Mouse (Mus musculus): ENCODE results near the gene Krt33a. TPM values are rescaled to one million over a fixed set of nuclear protein-coding genes. Genes with fewer than 3 reads are reported as not detected.

Krt33a gene
- polyA plus RNA-seq (2012; rRNA removed) = not detected in 2 replicates

GRCm38 (mm10) chr11:100016112-100016511 is at the start of gene Krt33a:
TSS of gene Krt33a (minus strand) at chr11:100016212.

GRCm38 (mm10) chr11:100050451-100050850 is 34.4 kb upstream of the Krt33a start, which contains the start of gene Krt31:
TSS of gene Krt31 (minus strand) at chr11:100050551.

GRCm38 (mm10) chr11:100041454-100041853 is 25.4 kb upstream of the Krt33a start, which contains the start of gene Krt34:
TSS of gene Krt34 (minus strand) at chr11:100041554.

GRCm38 (mm10) chr11:100029768-100030167 is 13.8 kb upstream of the Krt33a start, which contains the start of gene Krt33b:
TSS of gene Krt33b (minus strand) at chr11:100029868.

GRCm38 (mm10) chr11:99993620-99994383 is 22.2 kb downstream of the Krt33a start, which contains the start of gene Krtap17-1:
TSS of gene Krtap17-1 (minus strand) at chr11:99993994.

GRCm38 (mm10) chr11:99986180-99986647 is 29.8 kb downstream of the Krt33a start, which contains the start of gene Krtap16-1:
TSS of gene Krtap16-1 (minus strand) at chr11:99986597.

GRCm38 (mm10) chr11:99978953-99979352 is 37.1 kb downstream of the Krt33a start, which contains the start of gene Krtap29-1:
TSS of gene Krtap29-1 (minus strand) at chr11:99979053.

Other genes starting within 250 kb of the Krt33a start
- not detected in 2 replicates for gene Gm11595, start 243.3 kb downstream of the Krt33a start, polyA plus RNA-seq (2012; rRNA removed)
- not detected in 2 replicates for gene Krtap4-8, start 235.5 kb downstream of the Krt33a start, polyA plus RNA-seq (2012; rRNA removed)
- not detected in 2 replicates for gene Krtap4-9, start 231.0 kb downstream of the Krt33a start, polyA plus RNA-seq (2012; rRNA removed)
- not detected in 2 replicates for gene Gm11596, start 222.7 kb downstream of the Krt33a start, polyA plus RNA-seq (2012; rRNA removed)
- gene Gm11569, start 217.3 kb downstream of the Krt33a start, polyA plus RNA-seq (2012; rRNA removed) = not detected in 2 replicates
- gene Gm11554, start 211.8 kb downstream of the Krt33a start, polyA plus RNA-seq (2012; rRNA removed) = not detected in 2 replicates
- not detected in 2 replicates for gene Krtap4-13, start 206.3 kb downstream of the Krt33a start, polyA plus RNA-seq (2012; rRNA removed)
- gene Gm11564, start 200.5 kb downstream of the Krt33a start, polyA plus RNA-seq (2012; rRNA removed) = not detected in 2 replicates
- not detected in 2 replicates for gene 2300003K06Rik, start 178.1 kb downstream of the Krt33a start, polyA plus RNA-seq (2012; rRNA removed)
- not detected in 2 replicates for gene Krtap4-16, start 164.6 kb downstream of the Krt33a start, polyA plus RNA-seq (2012; rRNA removed)
- not detected in 2 replicates for gene Gm11568, start 158.3 kb downstream of the Krt33a start, polyA plus RNA-seq (2012; rRNA removed)
- not detected in 2 replicates for gene Gm11559, start 151.7 kb downstream of the Krt33a start, polyA plus RNA-seq (2012; rRNA removed)
- not detected in 2 replicates for gene Krtap9-1, start 142.8 kb downstream of the Krt33a start, polyA plus RNA-seq (2012; rRNA removed)
- gene Gm11567, start 137.0 kb downstream of the Krt33a start, polyA plus RNA-seq (2012; rRNA removed) = not detected in 2 replicates
- not detected in 2 replicates for gene Krtap31-1, start 108.3 kb downstream of the Krt33a start, polyA plus RNA-seq (2012; rRNA removed)
- gene Gm11565, start 101.5 kb downstream of the Krt33a start, polyA plus RNA-seq (2012; rRNA removed) = not detected in 2 replicates
- gene Krtap31-2, start 79.9 kb downstream of the Krt33a start, polyA plus RNA-seq (2012; rRNA removed) = not detected in 2 replicates
- gene Krtap9-5, start 67.7 kb downstream of the Krt33a start, polyA plus RNA-seq (2012; rRNA removed) = not detected in 2 replicates
- not detected in 2 replicates for gene Krtap29-1, start 37.2 kb downstream of the Krt33a start, polyA plus RNA-seq (2012; rRNA removed)
- gene Krtap16-1, start 29.6 kb downstream of the Krt33a start, polyA plus RNA-seq (2012; rRNA removed) = not detected in 2 replicates
- not detected in 2 replicates for gene Krtap17-1, start 22.2 kb downstream of the Krt33a start, polyA plus RNA-seq (2012; rRNA removed)
- gene Krt33b, start 13.7 kb upstream of the Krt33a start, polyA plus RNA-seq (2012; rRNA removed) = not detected in 2 replicates
- not detected in 2 replicates for gene Krt34, start 25.3 kb upstream of the Krt33a start, polyA plus RNA-seq (2012; rRNA removed)
- gene Krt31, start 34.3 kb upstream of the Krt33a start, polyA plus RNA-seq (2012; rRNA removed) = not detected in 2 replicates
- not detected in 2 replicates for gene Krt32, start 72.0 kb upstream of the Krt33a start, polyA plus RNA-seq (2012; rRNA removed)
- gene Krt35, start 80.0 kb upstream of the Krt33a start, polyA plus RNA-seq (2012; rRNA removed) = not detected in 2 replicates
- not detected in 2 replicates for gene Krt36, start 89.4 kb upstream of the Krt33a start, polyA plus RNA-seq (2012; rRNA removed)
- not detected in 2 replicates for gene Krt13, start 105.4 kb upstream of the Krt33a start, polyA plus RNA-seq (2012; rRNA removed)
- 0.02 TPM in 1 of 2 replicates, not detected in the other for gene Krt15, start 119.7 kb upstream of the Krt33a start, polyA plus RNA-seq (2012; rRNA removed)
- gene Krt19, start 132.5 kb upstream of the Krt33a start, polyA plus RNA-seq (2012; rRNA removed) = 7.7 and 10.3 TPM in 2 replicates
- not detected in 2 replicates for gene Krt9, start 177.0 kb upstream of the Krt33a start, polyA plus RNA-seq (2012; rRNA removed)
- gene Krt14, start 191.3 kb upstream of the Krt33a start, polyA plus RNA-seq (2012; rRNA removed) = 0.66 and 0.87 TPM in 2 replicates
- gene Krt16, start 232.7 kb upstream of the Krt33a start, polyA plus RNA-seq (2012; rRNA removed) = not detected in 2 replicates
- gene Krt17, start 244.8 kb upstream of the Krt33a start, polyA plus RNA-seq (2012; rRNA removed) = 0.17 and 0.23 TPM in 2 replicates